Mouse (Mus musculus) CD4-positive helper T cell, adult 2 months (primary cell): ENCODE measurements around the gene Wars.

Source experiments
- DNase-seq: peaks from one replicate; pipeline ENCODE4 v3.0.0-alpha.2; 2012; ENCODE audit warnings: low read depth, missing footprints, low spot score

The Wars gene

DNA sequence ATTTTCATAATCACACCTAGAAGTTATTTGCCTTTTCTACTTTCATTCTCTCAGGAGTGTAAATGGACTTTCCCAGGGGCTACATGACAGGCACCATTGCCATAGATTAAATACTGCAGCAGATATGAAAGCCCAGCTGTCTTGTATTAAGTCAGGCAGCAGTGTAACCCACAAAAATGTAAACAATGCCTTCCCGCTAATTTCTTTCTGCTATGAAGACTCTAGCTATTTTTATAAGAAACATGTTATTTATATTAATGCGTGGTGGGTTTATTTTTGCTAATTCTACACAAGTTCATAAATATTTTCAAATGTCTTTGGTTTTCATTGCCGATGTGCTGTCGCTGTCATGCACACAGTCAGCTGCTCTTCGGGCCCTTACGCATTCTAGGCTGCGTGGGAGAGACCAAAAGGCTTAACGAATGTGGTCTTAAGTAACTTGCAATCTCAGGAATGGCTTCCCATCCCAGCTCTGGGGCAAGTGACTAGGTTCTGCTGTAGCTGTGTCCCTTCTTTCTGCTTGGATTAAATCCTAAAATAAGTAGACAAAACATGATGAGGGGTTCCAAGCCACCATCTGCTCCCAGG, 16.0 kb upstream of the Wars start:
- DNase-seq = no peak

DNA sequence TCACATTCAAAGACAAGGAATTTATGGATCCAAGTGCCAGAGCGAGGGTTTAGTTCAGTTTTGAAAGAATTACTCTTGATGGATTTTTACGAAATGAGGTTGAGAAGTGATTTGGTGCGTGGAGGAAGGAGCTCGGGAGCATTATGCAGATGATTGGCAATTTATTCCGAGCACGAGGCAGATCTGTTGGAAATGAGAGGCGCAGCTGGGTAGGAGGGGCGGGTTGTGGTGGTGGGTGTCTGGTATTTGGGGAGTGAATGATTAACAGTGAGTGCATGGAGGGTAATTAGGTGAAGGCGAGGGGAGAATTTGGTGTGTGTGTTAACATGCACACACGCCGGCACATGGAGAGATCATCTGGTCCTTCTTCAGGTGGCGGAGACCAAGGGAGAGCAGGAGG, 12.4 kb upstream of the Wars start:
- DNase-seq = no peak

DNA sequence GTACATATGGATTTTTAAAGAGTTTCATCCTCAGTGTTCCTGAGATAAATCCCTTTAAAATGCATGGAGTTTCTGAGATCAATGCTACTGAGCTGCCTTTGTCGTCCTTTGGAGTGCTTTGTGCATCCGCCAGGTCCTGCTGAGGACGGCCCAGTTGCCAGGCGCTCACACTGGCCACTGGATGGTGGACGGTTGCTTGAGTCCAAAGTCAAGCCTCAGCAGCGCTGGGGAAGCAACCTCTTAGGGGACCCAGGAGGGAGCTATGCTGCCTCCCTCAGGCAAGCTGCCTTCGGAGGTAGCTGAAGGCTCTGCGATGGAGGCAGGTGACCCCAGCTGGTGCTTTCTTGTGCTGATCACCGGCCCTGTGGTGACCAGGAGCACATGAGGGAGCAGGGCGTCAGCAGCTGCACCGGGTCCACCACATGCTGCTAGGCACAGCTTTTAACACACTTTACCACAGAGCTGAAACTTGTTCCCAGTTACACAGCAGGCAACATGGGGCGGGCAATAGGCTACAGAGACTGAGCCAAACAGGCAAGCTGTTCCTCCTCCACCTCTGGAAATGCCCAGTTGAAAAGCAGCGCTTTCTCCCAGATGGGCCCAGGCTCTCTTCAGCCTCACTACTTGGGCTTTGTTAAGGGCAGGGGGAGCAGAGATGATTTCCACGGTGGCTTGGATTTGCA, 11.8 kb upstream of the Wars start:
- no peak for DNase-seq

DNA sequence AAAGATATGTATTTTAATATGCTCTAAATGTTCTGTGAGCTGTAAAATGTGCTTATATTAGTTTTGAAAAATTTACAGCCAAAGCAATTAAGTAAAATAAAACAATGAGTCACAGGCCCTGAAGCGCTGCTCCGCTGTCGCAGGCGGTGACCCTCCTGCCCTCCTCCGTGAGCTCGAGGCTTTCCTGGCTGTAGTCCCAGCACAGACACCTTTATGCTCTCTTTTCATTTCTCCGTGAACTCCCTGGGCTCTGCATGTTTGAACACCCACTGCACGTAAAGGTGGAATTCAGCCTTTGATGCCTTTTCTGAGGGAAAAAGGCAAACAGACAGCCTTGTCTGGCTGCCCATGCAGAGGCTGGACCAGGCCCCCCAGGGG, 10.3 kb upstream of the Wars start:
- no peak for DNase-seq

DNA sequence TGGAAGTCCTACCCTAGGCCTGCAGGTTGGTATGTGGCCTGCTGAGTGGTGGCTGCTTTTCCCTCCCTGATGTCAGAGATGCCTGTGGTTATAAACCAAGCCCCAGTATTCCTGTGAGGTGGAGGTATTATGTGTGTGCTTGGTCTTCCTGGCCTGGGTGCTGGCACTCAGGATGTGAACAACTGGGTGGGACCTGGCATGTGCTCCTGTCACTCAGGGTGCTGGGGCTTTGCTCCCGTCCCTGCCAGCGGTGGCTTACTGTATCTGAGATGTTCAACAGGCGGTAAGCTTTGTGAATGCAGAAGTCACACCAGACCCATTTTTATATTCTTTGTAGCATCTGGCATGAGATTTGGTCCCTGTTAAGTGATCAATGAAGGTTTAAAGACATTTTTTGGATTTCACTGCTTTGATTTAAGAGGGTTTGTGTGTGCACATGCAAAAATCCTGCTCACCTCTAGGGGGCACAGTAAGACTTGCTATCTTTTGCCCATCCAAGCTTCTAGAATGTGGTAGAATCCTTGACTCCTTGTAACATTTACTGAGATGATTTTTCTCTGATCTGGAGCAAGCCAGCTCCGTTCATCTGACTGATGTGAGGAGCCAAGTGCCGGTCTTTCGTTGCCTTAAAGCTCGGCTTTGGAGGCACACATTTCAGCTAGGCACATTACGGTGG, 9.8 kb upstream of the Wars start:
- peak; percentile 25 for DNase-seq

DNA sequence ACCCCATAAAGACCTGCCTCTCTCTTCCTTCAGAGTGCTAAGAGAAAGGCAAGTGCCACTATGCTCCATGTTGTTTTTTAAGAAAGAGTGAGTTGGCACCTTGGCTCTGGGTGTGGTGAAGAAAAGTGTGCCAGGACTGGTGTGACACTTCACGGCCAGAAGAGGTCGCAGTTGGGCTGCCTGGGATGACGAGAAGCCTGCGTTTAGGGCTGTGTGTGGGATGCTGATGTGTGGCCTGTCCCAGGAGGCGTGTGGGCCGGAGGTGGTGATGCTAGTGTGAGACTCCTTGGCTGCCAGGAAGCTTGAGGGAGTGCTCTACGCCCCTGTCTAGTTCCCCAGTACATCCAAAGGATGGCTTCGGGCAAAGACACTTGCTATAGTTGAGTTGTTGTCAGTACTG, 9.0 kb upstream of the Wars start:
- DNase-seq = peak; percentile 56

DNA sequence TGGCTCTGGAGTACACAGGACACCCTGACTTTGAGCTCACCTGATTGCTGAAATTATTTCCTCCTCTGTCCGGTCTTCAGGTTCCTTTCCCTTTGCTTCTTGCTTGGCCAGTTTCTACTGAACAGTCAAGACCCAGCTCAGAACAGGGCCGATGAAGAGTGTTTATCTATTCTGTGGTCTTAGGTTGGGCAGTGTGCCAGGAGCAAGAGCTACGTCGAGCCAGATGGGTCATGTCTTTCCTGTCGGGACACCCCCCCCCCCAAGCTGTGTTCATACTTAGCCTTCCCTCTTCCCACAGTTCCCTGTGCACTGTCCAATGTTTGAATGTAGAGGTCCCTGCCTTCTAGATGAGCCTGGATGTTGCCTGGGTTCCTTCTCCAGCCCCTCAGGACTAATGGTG, 7.4 kb upstream of the Wars start:
- no peak for DNase-seq

DNA sequence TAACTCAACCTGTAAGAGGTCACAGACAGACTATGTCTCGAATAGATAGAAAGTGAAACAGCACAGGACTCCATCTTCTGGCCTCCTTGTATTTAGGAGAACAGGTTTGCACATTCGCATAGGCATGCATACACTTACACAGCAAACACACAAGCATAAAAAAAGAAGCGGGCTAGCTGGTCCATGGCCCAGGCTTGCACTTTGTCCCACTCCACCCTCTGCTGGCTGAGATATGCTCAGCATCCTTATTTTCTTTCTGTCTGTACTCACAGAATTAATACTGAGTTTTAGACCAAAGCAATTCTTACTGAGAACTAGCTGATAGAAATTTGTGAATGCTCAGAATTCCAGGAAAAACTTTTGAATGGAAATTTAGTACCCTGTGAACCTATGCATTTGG, 2.0 kb upstream of the Wars start:
- DNase-seq = peak; percentile 16

DNA sequence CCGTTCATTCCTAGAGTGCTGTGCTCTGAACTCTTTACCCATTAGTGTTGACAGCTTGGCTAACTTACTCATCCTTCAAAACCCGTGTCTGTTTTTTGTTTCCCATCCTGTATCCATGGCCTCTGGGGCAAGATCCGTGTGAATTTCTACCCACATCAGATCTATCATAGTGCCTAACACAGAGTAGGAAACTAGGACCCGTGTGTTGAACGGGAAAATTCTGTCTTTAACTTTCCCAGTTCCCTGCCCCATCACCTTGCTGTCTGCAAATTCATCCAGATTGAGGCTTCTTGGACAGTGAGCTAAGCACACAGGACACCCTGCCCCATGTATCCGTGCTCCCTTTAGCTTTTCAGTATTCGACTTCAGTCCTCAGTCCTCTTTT, 450 bp upstream of the Wars start:
- DNase-seq = no peak

DNA sequence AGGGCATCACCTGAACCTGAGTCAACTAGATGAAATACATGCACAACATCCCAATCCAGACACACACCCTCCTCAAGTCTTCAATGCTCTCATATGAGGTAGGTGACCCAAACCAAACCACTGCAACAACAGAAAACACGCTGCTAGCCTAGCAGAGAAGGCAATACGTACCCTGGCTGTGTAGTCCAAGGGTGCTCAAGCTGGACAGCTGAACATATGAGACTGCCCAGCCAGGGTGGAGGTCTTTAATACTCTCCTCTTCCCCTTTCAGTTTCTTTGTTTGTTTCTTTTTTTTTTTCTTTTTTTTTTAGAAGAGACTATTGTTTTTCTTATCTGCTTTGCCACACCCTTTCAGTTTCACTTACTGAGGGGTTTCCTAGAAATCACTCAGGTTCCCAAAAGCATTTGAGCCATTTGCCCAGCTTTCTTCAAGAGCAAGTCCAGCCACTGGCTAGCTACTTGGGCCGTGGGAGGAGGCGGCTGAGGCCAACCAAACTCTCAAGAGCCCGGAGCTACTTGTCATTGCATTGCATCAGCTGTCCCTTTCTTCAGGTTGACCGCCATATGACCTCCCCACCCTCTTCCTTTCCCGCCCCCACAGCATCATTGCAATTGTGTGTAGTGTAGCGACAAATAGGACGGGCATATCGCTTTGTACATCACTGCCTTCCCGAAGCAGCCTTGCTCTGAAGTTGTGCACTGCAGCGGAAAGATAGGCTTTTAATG, 822 bp downstream of the Wars start, which contains the start of gene Wdr25:
Gene Wdr25 (plus strand): TSS at position 643 of the 726 bp plus-strand sequence.
- peak; percentile 63 for DNase-seq

DNA sequence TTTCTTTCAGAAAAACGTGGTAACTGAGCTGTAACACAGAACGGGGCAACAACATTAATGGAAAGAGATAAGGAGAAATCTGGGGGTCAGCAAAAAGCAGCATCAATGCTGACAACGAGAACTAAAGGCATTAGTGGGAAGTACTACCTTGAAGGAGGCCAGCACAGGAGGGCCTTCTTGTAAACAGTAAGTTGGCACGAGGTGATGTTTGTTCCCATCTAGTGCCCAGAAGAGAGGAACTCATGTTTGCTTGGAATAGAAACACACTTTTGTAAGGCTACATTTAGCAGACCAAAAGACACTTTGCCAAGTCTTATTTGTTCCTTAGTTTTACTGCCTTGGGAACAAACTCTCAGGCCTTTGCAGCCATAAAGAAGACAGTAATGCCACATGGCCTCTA, 5.3 kb downstream of the Wars start:
- no peak for DNase-seq

DNA sequence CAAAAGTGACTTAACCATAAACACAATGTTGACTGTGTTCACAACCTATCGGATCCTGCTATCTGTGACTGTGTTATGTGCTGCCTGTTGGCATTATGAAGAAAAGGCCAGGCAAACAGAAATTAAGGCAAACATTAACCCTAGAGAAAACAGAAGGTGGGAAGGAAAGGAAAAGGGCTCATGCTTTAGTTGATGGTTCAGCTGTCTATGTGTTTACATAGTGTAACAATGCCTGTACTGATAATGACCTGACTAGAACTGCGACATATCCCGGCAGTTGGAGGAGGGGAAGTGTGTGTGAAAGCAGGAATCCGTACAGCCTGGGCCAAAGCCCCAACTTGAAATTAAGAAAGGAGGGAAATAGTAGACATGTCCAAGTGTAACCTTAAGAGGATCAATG, 6.9 kb downstream of the Wars start:
- DNase-seq = no peak

DNA sequence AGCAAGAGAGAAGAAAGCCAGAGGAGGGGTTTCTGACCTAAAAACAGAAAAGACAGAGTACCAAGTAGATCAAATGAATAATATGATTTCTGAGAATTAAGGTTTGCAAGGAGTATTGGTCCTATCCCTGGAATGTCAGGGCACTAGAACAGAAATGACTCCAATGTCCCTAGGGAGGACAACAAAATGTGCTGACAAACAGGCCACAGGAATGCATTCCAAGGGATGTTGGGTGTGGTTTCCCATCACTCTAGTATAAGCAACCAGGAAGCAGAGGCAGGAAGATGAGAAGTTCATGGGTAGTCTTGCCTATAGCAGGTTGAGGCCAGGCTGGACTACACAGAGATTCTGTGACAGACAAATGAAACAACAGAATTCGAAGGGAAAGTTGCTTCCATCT, 8.1 kb downstream of the Wars start:
- no peak for DNase-seq

DNA sequence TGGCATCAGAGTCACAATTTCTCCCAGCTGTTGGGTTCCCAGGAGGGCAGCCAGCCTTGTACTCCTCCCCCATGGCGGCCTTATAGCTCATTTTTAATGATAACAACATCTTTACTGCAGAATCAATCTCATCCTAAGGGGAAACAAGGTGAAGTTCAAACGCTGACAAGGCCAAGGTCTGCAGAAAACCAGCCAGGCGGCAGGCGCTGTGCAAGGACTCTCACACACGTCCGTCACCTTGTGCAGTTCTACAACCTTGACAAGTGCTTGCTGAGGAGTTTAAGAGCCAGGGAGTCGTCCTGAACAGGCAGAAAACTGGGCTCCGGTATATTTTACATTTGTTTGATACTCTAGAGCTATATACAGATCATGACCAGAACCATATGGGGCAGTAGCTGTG, 11.2 kb downstream of the Wars start:
- DNase-seq = no peak

DNA sequence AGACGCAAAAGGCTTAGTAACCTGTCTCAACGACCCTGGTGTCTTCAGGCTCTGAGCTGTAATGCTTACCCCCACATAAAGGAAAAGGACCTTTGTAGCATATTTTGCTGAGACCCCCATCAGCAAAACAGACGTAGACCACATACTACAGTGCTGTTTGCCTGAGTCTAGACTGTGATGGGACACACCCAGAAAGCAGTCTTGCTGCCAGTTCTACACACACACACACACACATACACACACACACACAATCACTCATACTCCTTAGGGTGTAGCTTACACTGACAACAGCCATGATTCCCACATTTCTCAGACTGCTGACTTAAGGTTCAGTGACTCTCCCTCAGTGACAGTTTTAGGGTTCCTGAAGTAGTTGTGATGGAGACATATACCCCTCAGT, 12.8 kb downstream of the Wars start:
- DNase-seq = no peak

DNA sequence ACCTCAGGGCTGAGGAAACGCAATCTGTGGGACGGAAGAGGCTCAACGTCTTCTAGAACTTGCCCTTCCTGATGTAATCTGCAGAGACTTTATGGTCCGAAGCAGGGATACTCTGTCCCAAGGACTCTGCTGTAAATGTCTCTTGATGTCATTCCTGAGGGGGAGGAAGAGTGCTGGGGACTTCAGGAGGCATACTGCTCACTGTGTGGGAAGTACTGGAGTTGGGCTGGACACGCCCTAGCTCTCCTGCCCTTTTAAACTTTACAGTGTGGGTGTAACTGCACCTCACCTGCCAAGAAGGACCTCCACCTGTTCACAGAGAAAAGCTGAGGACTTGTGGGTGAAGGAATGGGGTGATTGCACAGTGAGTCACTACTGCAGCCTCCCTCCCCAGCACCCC, 13.4 kb downstream of the Wars start:
- no peak for DNase-seq

DNA sequence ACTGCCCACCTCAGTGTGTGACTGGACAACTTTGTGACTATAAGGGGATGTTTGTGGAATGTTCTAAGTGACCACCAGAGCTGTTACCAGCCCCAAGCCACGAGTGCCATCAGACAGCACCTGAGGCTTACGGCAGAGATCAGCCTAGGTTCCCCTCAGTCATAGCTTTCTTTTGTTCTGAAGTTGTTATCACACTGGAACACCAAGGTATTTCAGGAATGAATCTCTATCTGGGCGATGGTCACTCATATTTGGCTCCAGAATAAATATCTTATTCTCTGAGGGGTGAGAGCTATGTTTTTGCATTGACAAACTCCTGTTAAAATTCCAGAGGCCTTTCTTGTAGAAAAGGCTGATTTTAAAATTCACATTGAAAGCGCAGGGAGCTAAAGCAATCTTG, 14.8 kb downstream of the Wars start:
- DNase-seq = no peak

DNA sequence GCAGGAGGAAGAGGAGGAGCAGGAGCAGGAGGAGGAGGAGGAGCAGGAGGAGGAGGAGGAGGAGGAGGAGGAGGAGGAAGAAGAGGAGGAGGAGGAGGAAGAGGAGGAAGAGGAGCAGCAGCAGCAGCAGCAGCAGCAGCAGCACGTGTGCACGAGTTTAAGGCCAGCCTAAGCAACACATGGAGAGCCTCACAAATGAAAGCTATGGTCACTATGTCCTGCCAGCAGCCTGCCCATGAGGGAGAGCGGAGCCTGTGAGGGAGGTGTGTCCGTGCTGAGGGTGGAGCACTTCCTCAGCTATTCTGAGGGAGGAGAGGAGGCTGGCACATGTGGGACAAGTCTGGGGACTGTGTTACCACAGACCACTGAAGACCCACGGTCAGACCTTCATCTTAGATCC, 20.9 kb downstream of the Wars start:
- DNase-seq = no peak

DNA sequence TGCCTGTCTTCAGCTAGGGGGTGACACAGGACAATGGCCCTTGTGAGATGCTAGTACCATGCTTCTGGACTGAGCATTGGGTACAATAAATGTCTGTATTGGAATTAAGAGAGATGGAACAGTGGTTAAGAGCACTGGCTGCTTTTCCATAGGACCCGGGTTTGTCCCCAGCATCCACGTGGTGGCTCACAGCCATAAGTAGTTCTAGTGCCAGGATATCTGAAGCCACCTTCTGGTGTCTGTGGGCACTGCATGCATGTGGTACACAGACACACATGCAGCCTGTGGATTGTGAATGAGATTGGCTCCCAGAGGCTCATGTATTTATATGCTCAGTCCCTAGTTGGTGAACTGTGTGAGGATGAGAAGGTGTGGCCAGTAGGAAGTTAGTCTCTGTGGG, 24.4 kb downstream of the Wars start:
- peak; percentile 17 for DNase-seq

DNA sequence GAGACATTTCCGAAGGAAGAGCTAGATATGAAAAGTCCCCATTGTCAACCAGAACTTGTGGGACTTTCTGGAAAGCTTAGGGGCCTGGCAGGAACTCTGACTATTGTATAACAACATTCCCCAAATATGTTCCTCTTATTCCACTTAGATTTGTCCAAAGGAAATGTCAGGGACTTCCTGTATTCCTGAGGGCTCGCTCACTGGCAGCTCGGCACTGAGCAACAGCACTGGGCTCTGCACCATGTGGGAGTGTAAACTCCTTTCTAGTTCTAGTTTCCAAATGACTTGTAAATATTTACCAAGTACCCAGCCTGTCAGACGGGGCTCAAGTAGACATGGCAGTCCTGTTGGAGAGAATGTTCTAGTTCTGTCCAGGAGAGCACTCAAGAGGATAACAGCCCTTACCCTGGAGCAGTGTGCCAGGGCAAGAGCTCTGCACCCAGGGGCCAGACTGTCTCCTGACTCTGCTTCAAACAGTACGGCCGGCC, 28.9 kb downstream of the Wars start:
- no peak for DNase-seq

DNA sequence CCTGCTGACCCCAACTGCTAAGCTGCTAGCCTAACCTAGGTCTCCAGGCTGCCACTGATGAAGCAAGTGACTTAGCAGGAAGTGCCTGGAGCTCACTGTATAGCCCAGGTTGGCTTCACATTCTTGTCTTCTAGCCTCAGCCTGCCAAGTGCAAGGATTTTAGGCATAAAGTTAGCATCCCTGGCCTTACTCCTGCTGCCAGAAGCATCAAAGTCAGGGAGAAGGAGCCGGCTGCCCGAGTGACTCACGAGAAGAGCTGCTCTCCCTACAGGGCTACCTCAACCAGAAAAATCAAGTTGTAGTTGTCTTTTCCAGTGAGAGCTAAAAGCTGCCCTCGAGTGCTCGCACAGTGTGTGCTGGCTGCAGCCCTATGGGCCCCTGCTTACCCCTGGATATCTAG, 35.5 kb downstream of the Wars start:
- DNase-seq = no peak

DNA sequence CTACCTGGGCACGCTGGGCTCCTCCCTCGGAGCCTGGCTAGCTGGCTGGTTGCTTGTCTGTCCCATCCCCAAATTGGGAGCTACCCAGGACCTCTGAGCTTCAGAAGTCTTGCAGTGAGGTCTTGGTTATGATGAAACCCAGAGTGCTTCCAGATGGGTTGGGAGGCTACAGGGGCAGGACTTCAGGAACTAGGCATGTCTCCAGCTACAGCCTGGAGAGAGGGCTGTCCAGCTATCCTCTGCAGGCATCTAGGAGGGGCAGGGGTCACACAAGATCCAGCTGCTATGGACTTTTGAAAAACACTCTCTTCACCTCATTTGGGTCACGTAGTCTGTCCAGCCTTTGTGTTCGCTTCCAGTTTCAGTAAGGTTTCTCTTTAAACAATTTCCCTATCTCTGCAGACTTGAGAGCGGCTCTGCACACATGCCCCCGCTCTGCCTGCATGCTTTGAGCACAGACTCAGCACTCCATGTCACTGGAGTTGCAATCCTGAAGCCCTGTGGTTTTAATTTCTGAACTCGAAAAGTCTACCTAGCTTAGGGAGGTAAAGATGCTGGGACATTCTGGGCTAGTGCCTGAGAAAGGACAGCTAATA, 36.3 kb downstream of the Wars start:
- DNase-seq = no peak
